Mouse (Mus musculus) left cerebral cortex, adult 2 months (tissue): ENCODE data around the gene Gm5426. TPM values are rescaled to one million over a fixed set of nuclear protein-coding genes. Genes with fewer than 3 reads are reported as not detected.

ENCODE experiments used
- DNase-seq, 2 experiments: peaks; one replicate each; pipeline ENCODE4 v3.0.0; 2021 to 2022; ENCODE audit warnings: low spot score in 2 of 2, mixed read lengths in 1 of 2; ENCODE audit errors: extremely low spot score in 1 of 2
- H3K27ac ChIP-seq: fragments of 200-600 bp; 2 replicates; pipeline ENCODE4 v1.8.1; 2022
- H3K4me3 ChIP-seq: fragments of 200-600 bp; 2 replicates; pipeline ENCODE4 v1.8.1; 2022
- CTCF ChIP-seq: fragments of 200-600 bp; IDR thresholded peaks from 2 replicates; pipeline ENCODE4 v1.8.1; 2022; ENCODE audit warnings: antibody characterized with exemption, mild to moderate bottlenecking, moderate library complexity
- intact Hi-C: fragments of 180-260 bp; cut with DNase I; formaldehyde crosslinking; loops from one replicate; pipeline ENCODE4 v1.15.1; 2025
- microRNA-seq, 2 experiments: library from miRNA; unstranded; fragments of <30 nt; microRNA quantifications; one replicate each; pipeline ENCODE4 v1.2.0; 2021
- total RNA-seq, 2 experiments: library from RNA; stranded (reverse); gene quantifications; 2 replicates each; pipeline ENCODE4 v1.2.3; 2021

Gene Gm5426
- total RNA-seq, 2 experiments from 2014 or later: not detected

GRCm38 (mm10) chr10:96181883-96182628 is 45.7 kb downstream of the Gm5426 start:
- intact Hi-C loops: no loop called here
- DNase-seq: no peak
- TF ChIP-seq CTCF: peak; percentile 20
- Histone ChIP-seq H3K4me3 (no peak overlapping the region), H3K27ac (no peak overlapping the region)

- no peak for TF ChIP-seq CTCF
- no peak for DNase-seq
- no peak overlapping the region for H3K27ac ChIP-seq
- intact Hi-C loops: no loop called here
- no peak overlapping the region for H3K4me3 ChIP-seq
Measured at GRCm38 (mm10) chr10:96185026-96185425, 48.6 kb downstream of the Gm5426 start.

- intact Hi-C loops: no loop called here
- Histone ChIP-seq H3K27ac (no peak overlapping the region), H3K4me3 (no peak overlapping the region)
- DNase-seq: no peak
- TF ChIP-seq CTCF: no peak
Measured at GRCm38 (mm10) chr10:96185601-96186000, 49.2 kb downstream of the Gm5426 start.

Small RNA genes lying within 50 kb of the gene (microRNA-seq; reads per million reads assigned to microRNA genes)
- 0 reads per million in 2 experiments for gene Gm22913

Other genes starting within 250 kb of the Gm5426 start
- 10 to 100 TPM; 34.3 to 34.4 TPM for gene Eea1, start 196.0 kb upstream of the Gm5426 start, total RNA-seq